Mouse (Mus musculus) megakaryocyte, adult 5-6 weeks (primary cell): ENCODE data around the gene Cox19. TPM values are rescaled to one million over a fixed set of nuclear protein-coding genes. Genes with fewer than 3 reads are reported as not detected.
A peak's percentile ranks its signal among the peaks of the same experiment; 100 is the strongest.
"Not testable (repeated sequence)": the region's sequence is repeated elsewhere in the genome, so short reads cannot be mapped to it uniquely, and the experiment has no call there.

Experiments
- ATAC-seq: 2 replicates; pipeline ENCODE4 v1.8.0; 2016; ENCODE audit warnings: mild to moderate bottlenecking, inconsistent platforms; ENCODE audit not compliant: poor library complexity, severe bottlenecking
- total RNA-seq, 2 experiments: library from RNA; stranded (forward) in 1 of 2; stranded (reverse) in 1 of 2; fragments of 153-499, 151-499 nt in 1 of 2; fragments of 221-1000, 200-1000 nt in 1 of 2; gene quantifications; 2 replicates each; pipeline versions ENCODE4 v1.2.3 to v1.2.4; 2015 to 2017

The Cox19 gene
- total RNA-seq (2015) (35.6 and 42.6 TPM in 2 replicates), total RNA-seq (2017) (20.0 and 24.6 TPM in 2 replicates)

DNA sequence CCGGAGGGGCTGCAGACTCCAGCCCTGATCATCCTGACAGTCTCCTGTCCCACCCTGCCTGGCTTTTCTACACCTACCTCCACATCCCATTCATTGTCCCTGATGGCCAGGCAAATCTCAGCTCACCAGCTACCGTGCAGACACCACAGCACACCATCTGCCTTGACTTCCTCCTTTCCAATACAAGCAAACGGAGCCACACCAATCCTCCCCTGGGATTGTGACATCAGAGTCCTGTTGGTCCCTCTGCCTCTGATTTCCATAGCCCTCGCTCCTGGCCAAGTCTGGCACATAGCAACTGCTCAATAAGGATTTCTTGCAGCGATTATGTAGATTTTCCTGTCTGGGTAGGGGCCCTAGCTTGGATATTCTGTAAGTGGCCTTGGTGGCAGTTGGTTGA, at the start of gene Cox19:
Cox19 (minus strand) TSS at position 285 of the 400 bp plus-strand sequence.
- ATAC-seq, result peak; percentile 38; the same call in 1 of the 2 replicates

DNA sequence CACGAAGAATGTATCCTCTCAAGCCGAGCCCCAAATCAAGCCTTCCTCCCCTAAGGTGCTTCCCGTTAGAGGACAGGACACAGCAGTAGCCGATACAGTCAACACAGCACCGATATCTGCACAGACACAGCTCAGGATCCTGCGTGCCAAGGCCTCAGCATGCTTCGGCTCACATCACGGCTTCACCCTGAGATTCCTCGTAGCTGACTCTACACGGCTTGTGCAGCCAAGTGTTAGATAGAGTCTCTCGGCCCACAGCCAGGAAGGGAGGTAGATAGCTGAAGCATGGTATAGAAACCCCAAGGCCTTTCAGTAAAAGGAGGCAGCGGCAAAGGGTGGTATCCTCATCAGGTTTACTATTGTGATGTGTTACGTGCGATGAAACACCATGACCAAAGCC, 48.8 kb upstream of the Cox19 start:
- ATAC-seq, result no peak

DNA sequence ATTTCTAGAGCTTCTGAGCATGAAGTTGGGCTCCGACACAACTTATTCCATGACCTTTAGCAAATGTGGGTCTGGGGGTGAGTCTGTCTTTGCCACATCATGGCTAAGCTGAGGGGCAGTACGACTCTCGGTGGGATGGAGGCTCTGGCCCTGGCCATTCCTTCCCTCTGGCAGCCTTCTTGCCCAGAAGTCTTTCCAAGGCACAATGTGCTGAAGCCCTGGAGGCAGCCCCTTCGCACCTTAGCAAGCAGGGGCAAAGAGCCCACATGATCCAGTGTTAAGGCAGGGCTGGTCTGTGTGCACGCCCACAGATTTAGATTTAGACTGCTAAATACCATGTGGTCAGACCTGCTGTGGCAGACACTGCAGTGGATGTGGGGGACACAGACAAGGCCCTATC, 47.6 kb upstream of the Cox19 start:
- no peak for ATAC-seq

DNA sequence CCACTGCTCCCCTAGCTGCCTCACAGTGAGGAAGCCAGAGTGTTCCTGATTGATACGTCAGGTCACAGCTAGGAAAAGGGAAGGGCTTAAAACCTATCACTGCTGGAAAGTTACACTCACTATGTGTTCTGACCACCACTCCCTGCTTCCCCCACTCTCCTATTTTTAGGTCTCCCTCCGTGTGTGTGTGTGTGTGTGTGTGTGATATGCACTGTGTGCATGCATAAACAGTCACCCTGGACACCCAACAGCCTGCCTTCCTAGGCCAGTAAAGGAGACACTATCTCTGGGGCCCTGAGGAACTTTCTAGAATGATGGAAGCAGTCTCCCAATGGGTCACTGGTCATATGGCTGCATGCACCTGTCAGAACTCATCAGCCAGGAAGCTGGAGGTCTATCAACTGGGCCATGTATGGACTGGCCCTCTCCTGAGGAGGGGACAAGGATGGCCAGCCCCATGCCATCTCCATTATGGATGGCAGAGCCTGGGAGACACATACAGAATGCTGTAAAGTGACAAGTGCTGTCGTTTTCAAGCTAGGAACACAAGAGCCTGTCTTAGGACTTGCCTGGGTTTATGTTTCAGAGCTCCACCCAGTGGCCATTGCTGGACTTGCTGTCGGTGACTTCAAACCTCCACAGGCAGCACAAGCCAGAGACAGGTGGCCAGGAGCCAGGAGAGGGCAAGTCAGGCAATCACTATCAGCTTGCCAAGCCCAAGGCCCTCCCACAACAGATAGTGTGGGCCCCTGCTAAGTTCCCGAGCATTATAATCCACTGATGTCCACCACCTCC, 46.9 kb upstream of the Cox19 start:
- peak; percentile 95 for ATAC-seq

DNA sequence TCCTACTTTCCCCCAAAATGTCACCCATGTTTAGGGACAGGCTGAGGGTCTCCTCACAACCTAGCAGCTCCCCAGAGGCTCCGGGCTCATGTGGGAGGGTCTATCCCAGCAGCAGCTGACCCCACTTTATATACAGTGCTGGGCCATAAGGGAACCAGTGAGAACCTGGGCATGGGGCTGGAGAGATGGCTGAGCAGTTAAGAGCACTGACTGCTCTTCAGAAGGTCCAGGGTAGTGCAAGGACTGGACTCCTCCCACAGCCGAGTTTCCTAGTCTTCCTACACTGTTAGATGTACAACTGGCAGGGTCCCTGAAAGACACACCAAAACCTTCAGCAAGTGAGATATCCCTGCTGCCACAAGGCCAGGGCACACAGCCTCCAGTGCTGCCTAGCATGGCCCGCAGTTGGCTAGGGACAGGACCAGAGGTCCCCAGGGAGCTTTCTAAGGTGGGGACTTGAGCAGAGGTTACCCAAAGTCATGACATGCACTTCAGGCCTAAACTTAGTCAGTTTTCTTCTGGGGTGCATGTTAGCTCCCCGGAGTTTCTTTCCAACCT, 46.2 kb upstream of the Cox19 start:
- no peak for ATAC-seq

DNA sequence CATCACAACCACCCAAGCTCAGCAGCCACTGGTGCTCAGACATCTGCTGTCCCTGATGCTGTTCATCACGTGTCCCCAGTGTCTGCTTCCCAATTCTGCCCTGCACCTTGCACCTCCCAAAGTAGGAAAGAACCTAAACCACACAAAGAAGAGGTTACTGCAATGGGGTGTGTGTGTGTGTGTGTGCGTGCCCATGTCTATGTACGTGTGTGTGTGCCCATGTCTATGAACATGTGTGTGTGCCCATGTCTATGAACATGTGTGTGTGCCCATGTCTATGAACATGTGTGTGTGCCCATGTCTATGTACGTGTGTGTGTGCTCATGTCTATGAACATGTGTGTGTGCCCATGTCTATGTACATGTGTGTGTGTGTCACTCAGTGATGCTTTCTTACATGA, 44.3 kb upstream of the Cox19 start:
- no peak for ATAC-seq

DNA sequence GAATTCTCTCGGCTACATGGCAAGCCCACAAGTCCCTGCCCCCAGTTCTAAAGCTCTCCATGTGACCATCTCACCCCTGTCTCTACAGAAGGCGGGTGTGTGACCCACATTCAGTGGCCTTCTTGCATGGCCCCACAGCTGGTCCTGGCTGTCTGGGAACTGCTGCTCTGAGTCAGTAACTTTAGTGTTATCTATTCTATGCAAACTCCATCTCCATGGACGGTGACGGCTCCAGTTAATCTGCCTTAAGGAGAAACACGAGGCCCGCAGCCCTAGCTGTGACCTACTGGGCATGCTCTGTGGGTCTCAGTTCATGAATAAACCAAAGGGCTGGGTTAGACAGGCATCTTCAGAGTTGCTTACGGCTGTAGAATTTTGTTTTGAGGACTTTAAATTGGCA, 43.2 kb upstream of the Cox19 start:
- ATAC-seq, result no peak

DNA sequence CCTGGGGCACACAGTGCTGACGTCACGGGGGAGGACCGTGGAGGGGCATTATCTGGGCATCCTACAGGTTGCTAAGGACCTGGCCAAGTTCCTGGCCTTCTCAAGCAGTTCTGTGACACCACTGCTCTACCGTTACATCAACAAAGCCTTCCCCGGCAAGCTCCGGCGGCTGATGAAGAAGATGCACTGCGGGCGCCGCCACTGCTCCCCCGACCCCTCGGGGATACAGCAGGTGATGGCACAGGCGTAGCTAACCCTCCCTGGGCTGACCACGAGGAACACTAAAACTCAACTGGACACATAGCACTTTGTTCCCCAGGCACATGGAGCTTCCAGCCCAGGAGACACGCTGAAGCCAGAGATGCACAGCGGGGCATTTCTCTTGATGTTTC, 42.0 kb upstream of the Cox19 start:
- ATAC-seq, result no peak

DNA sequence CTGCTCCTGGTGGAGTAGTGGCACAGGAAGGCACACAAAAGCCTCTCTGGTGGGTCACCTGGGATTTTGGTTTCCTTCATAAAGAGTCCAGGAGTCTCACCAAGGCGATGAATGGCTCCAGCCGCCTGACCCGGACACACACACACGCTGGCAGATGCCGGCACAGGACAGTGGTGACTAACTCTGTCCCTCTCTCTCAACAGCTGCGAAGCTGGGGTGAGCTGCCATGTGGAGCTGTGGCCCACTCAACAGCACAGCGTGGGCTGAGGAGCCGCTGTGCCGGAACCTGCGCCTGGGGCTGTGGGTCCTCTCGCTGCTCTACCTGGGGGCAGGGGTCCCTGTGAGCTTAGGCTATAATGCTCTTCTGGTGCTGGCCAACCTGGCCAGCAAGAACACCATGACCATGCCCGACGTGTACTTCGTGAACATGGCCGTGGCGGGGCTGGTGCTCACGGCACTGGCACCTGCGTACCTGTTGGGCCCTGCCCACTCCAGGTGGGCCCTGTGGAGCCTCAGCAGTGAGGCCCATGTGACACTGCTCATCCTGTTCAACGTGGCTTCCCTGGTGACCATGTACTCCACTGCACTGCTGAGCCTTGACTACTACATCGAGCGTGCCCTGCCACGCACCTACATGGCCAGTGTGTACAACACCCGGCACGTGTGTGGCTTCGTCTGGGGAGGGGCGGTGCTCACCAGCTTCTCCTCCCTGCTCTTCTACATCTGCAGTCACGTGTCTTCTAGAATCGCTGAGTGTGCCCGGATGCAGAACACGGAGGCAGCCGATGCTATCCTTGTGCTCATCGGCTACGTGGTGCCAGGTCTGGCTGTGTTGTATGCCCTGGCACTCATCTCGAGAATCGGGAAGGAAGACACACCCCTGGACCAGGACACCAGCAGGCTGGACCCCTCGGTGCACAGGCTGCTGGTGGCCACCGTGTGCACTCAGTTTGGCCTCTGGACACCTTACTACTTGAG, 41.3 kb upstream of the Cox19 start:
- ATAC-seq, result no peak

DNA sequence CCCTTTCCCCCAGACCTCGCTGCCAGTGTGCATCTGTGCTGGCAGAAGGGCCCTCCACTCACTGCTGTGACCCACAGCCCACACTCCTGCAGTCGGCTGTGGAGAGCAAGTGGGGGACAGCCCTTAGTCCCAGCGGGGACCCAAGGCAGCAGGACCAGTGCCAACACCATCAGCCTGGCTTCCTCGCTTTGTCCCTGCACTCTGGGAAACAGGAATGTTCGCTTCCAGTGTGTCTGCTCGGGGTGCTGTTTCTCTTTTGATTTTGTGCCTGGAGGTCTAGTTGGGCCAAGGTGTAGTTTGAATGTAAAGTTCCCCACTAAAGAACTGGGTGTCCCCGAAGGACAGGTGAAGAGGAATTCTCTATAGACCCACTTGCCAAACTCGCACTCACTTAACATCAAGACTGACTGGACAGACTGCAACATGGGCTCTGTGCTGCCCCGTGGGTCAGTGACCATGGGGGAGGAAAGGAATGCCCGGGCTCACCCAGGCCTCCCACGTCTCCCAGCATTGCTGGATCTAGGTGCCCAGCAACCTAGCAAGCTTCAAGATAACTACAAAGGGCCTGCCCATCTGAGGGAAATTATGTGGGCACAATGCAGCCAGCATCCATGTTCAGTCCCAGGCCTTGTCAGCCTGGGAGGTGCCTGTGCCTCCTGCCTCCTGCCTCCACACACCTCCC, 40.2 kb upstream of the Cox19 start:
- ATAC-seq, result no peak

DNA sequence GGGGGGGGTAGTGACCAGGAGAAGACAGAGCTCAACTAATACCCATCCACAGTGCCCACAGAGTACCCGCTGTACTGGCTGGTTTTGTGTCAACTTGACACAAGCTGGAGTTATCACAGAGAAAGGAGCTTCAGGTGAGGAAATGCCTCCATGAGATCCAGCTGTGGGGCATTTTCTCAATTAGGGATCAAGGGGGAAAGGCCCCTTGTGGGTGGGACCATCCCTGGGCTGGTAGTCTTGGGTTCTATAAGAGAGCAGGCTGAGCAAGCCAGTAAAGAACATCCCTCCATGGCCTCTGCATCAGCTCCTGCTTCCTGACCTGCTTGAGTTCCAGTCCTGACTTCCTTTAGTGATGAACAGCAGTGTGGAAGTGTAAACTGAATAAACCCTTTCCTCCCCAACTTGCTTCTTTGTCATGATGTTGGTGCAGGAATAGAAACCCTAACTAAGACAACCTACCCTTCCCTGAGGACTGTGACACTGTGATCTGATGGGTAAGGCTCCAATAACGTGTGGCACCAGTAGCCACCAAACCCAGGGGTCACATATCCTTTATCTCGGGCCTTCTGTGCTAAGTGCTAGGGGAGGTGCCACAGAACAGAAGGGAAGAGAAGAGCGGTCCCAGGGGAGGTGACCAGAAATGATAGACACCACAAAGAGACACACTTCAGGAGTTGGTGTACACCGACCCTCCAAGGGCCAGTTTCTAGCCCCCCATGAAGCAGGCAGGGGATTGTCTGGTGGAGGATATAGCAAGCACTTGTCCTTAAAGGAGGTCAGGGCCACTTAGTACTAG, 39.3 kb upstream of the Cox19 start:
- ATAC-seq, result not testable (repeated sequence)

DNA sequence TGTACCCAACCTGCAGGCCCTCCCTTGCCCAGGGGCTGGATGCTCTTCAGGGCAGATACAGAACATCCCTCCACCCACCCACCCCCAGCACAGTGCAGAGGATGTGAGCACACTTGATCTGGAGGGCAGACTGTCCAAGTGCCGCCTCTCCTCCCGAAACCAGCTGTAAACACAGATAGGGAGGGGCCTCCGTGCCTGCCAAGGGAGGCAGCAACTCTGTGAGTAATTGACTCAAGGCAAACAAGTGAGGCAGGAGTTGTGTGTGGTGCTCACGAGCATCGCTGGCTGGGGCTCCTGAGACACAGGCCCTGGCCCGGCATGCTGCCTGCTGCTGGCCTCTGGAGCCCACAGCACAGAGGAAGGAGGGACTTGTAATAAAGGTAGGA, 38.5 kb upstream of the Cox19 start:
- ATAC-seq, result peak; percentile 20; the same call in 1 of the 2 replicates

DNA sequence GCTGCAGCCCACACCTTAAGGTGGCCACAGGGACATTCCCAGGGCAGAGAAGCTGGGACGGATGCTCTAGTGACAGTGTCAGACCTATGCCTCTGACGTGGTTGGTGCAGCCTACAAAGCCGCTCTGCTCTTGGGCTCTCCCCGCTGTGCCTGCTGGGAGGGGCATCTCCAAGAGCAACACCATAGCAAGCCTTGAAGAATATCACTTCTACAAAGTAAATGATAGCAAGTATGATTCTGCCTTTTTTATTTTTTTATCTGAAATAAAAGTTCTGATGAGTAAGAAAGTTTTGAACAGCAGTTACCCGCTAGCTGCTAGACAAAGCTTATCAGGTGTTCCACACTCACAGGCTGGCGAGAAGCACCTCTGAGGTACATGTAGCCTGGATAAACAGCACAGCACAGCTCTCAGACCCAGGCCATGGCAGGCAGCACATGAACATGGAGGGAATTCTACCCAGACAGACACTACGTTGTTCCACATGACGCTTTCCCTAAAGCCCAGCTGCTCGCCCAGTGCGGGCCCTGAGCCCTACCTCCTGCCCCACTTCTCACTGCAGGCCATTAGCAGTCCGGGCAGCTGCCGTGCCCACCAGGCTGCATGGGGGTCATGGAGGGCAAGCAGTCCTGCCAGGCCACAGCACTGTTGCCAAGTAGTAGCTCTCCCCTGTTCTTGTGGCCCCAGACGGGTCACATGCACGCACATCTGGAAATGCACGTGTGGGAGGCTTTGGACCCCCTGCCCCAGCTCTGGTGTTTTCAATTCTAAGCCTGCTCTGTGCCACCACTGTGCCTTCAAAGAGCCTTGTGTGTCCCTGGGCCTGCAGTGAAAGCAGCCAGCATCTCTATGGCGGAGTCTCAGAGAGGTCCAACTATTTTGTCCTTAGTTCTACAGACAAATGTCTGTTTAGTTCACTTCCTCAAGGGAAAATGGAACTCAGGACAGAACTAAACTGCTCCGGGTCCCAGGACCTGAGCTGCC, 37.8 kb upstream of the Cox19 start:
- peak; percentile 14; the same call in 1 of the 2 replicates for ATAC-seq

DNA sequence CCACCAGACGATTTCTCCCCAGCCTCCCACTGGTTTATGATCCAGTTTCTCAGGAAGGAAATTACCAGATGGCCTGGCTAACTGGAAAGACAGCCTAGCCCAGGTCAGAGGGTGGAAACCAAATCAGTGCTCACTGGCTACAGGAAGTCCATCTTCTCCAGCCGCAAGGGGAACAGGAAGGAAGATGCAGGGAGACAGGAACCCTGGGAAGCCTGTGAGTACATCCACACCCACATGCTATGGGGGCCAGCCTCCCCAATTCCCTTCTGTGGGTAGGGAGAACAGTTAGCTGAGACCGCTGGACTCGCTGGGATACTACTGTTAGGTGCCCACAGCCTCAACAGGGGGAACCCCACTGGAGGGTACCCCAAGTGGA, 37.0 kb upstream of the Cox19 start:
- ATAC-seq, result no peak

DNA sequence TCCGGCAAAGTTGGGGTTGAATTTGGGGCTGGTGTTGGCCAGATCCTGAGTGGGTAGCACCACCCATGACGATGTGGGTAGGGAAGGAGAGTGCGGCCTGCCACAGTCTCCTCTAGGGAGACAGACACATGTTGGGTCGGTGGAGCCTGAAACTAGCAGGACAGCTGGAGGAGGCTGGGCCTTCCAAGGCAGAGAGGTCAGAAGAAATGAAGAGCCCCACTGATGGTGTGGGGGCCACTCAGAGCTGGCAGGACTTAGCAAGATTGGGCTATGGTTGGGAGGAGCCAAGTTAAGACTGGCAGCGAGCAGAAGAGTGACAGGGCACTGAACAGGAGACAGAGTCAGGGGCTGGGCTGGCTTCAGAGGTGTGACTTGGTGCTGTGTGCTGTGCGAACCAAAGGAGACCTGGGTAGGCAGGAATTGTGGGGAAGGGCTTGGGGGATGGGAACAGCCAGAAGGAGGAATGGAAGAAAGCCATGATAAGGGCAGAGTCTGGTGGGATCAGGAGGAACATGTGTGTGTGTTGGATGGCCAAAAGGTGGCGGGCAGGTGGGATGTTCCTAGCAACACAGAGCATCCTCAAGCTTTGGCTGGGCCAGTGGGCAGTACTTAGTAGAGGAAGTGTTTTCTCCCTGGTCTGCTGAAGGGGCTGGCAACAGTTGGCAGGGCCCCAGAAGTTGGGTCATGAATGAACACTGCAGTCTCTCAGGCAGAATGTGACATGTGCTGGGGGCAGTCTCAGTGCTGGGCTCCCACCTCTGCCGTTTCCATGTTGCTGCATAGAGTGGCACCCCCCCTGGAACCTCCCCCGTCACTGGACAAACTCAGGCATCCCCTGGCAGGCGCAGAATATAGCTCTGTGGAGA, 36.3 kb upstream of the Cox19 start:
- no peak for ATAC-seq

DNA sequence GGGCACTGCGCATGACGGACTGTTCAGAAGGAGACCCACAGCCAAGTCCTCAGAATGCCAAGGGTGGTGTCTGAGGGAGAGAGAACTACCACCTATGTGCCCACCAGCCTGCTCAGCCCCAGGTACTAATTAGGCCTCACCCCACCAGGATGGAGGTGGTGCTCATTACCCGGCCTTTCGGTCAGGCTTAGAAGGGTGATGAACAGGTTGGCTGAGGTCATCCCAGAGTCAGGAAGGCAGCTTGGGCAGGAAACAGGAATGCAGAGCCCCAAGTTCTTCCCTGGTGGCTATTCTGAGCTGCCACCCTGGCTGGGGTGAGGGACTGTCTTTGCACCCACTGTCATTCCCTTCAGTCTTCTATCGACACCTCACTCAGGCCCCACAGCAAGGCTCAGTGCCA, 34.8 kb upstream of the Cox19 start:
- ATAC-seq, result no peak

DNA sequence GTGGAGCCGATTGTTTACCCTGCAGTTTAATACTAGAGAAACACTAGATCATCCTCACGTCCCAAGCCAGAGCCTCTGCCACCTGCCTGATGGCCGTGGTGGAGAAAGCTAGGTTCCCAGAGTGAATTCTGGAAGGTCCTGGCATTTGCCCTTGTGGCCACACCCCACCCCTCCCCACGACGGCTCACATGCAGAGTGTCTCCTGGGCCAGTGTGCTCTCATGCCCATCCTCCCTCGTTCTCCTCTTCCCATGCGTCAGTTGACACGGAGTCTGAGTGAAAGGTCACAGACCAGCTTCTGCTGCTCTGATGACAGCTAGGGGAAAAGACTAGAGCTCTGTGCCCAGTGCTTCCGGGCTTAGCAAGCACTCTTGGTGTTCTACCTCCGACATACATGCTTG, 33.3 kb upstream of the Cox19 start:
- no peak for ATAC-seq

DNA sequence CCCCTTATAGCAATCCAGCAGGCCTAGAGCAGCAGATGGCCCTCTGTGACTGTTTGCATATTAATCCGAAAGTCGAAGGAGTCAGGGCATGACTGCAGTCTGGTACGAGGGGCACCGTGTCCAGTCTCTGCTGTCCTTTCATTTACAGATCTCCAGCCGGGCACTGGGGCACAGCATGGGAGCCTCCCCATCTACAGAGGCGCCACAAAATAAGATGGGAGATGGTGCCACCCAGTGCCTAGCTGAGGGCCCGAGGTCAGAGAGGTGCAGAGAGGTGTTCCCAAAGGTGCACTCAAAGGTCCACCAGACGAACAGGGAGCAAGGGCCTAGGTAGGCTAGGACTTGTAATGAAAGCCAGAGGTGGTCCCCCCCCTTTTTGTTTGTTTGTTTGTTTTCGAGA, 32.0 kb upstream of the Cox19 start:
- ATAC-seq, result no peak
